Mouse (Mus musculus): ENCODE data around the gene Neu4. TPM values are rescaled to one million over a fixed set of nuclear protein-coding genes. Genes with fewer than 3 reads are reported as not detected.
A peak's percentile ranks its signal among the peaks of the same experiment; 100 is the strongest.

Gene Neu4
- polyA plus RNA-seq, 1 experiment, result not detected

GRCm38 (mm10) chr1:94054481-94054880 is 34.2 kb downstream of the Neu4 start:
- TF ChIP-seq GATA1 (IDR thresholded peaks at IDR 0.05; ENCODE audit: low read length), result no peak

DNA sequence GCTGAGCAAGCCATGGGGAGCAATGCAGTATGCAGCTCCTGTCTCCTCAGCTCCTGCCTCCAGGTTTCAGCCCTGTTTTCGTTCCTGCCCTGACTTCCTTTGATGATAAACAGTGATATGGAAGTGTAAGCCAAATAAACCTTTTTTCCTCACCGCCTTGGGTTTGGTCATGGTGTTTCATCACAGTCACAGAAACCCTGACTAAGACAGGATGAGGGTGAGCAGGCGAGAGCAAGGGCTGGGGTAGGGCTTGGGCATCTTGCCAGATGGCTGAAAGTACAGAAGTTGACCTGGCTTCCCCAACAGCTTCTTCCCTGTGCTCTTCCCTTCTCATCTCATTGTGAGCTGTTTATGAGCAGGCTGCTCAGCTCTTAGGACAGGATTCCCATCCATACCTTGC is 35.7 kb downstream of the Neu4 start:
- TF ChIP-seq GATA1 (IDR thresholded peaks at IDR 0.05; ENCODE audit: low read length), result no peak

GRCm38 (mm10) chr1:94057401-94057800 is 37.1 kb downstream of the Neu4 start:
- TF ChIP-seq GATA1 (IDR thresholded peaks at IDR 0.05; ENCODE audit: low read length), result no peak

DNA sequence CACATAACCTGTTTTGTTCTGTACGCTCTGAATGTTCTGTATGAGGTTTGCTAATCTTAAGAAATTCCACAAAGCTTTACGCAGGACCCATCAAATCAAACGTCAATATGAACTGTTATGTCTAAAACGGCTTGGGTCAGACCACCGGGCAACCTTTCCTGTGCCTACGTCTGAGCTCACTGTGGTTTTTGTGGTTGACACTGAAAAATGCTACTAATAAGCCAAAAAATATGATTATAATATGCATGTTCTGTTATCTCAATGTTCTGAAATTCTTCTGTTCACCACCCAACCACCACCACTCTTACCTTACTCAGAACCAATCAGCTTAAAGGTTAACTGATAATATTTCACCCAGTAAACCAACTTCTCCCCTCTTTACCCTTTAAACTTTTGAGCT is 54.5 kb downstream of the Neu4 start:
- TF ChIP-seq GATA1 (IDR thresholded peaks at IDR 0.05; ENCODE audit: low read length), result peak; percentile 33

- no peak for TF ChIP-seq GATA1 (IDR thresholded peaks at IDR 0.05; ENCODE audit: low read length)
Measured at GRCm38 (mm10) chr1:94076702-94077101, 56.5 kb downstream of the Neu4 start.

Other genes with a start within 250 kb of the Neu4 start
- gene Dtymk, start 218.5 kb upstream of the Neu4 start, polyA plus RNA-seq (2012), result 147 and 241 TPM in 2 replicates
- 1.3 and 5.4 TPM in 2 replicates for gene Ing5, start 216.5 kb upstream of the Neu4 start, polyA plus RNA-seq (2012)
- gene D2hgdh, start 195.5 kb upstream of the Neu4 start, polyA plus RNA-seq (2012), result 3.1 and 4.8 TPM in 2 replicates
- 0.03 TPM in 1 of 2 replicates, not detected in the other for gene Gal3st2, start 159.1 kb upstream of the Neu4 start, polyA plus RNA-seq (2012)
- gene Gal3st2b, start 102.1 kb upstream of the Neu4 start, polyA plus RNA-seq (2012), result 0.08 and 0.09 TPM in 2 replicates
- gene Gal3st2c, start 29.9 kb upstream of the Neu4 start, polyA plus RNA-seq (2012), result 0.01 TPM in 1 of 2 replicates, not detected in the other
- gene Pdcd1, start 32.1 kb downstream of the Neu4 start, polyA plus RNA-seq (2012), result 0.28 and 0.66 TPM in 2 replicates

Data from G1E-ER4 (cell line).